Mouse (Mus musculus): ENCODE data around the gene Mastl.

GRCm38 (mm10) chr2:23156608-23157081 lies 821 bp upstream of the Mastl start:
- TF ChIP-seq POLR2A (IDR thresholded peaks at IDR 0.05; ENCODE audit: borderline replicate concordance, control insufficient read depth, low read depth, low read length) (no peak), CTCF (IDR thresholded peaks at IDR 0.05; ENCODE audit: control insufficient read depth, insufficient read depth, low read length) (no peak)
